Mouse (Mus musculus): Measurements from ENCODE around the gene BC035947.

The BC035947 gene

GRCm38 (mm10) chr1:78501036-78501435, 10.9 kb downstream of the BC035947 start:
- no peak for DNase-seq

- DNase-seq: no peak
Observed at GRCm38 (mm10) chr1:78490143-78490542, 21.8 kb downstream of the BC035947 start.

GRCm38 (mm10) chr1:78488752-78489492, 23.0 kb downstream of the BC035947 start, which contains the start of gene Farsb:
Farsb (minus strand) TSS chr1:78488897.
- peak; percentile 93 for DNase-seq

GRCm38 (mm10) chr1:78488427-78488751, 23.6 kb downstream of the BC035947 start:
- no peak for DNase-seq

- no peak for DNase-seq
Observed at GRCm38 (mm10) chr1:78484361-78484760, 27.6 kb downstream of the BC035947 start.

GRCm38 (mm10) chr1:78483430-78483829, 28.5 kb downstream of the BC035947 start:
- no peak for DNase-seq

GRCm38 (mm10) chr1:78472441-78472840, 39.5 kb downstream of the BC035947 start:
- DNase-seq: no peak

GRCm38 (mm10) chr1:78454659-78455058, 57.3 kb downstream of the BC035947 start:
- DNase-seq: peak; percentile 30

- DNase-seq: no peak
Observed at GRCm38 (mm10) chr1:78453886-78454285, 58.1 kb downstream of the BC035947 start.

GRCm38 (mm10) chr1:78452544-78452943, 59.4 kb downstream of the BC035947 start:
- no peak for DNase-seq

GRCm38 (mm10) chr1:78451070-78451854, 60.7 kb downstream of the BC035947 start:
- DNase-seq: no peak

- DNase-seq: no peak
Observed at GRCm38 (mm10) chr1:78448091-78448490, 63.9 kb downstream of the BC035947 start.
